Mouse (Mus musculus) midbrain, embryonic 14.5 days (tissue): ENCODE results near the gene Spag6. TPM values are rescaled to one million over a fixed set of nuclear protein-coding genes. Genes with fewer than 3 reads are reported as not detected.

ENCODE experiments used
- ATAC-seq: fragments of 200-750 bp; cut with Nextera tagmentation; 2 replicates; pipeline ENCODE4 v1.8.0; 2017; ENCODE audit warnings: moderate number of reproducible peaks, moderate library complexity; ENCODE audit not compliant: low FRiP score, low TSS enrichment
- DNase-seq: peaks from one replicate; pipeline ENCODE4 v3.0.0-alpha.2; 2015
- H3K27ac ChIP-seq: fragments of 300-500 bp; sonication (generic); replicated peaks from 2 replicates; pipeline ENCODE4 v1.5.1; 2014; ENCODE audit warnings: mild to moderate bottlenecking, low read depth, low read length, moderate library complexity
- H3K27me3 ChIP-seq: fragments of 300-500 bp; sonication (generic); 2 replicates; pipeline ENCODE4 v1.6.1; 2014; ENCODE audit warnings: low read length, control low read depth, mixed read lengths; ENCODE audit not compliant: control insufficient read depth, insufficient read depth
- H3K36me3 ChIP-seq: fragments of 300-500 bp; sonication (generic); 2 replicates; pipeline ENCODE4 v1.6.1; 2014; ENCODE audit warnings: low read length, control low read depth; ENCODE audit not compliant: control insufficient read depth, insufficient read depth
- H3K4me1 ChIP-seq: fragments of 300-500 bp; sonication (generic); 2 replicates; pipeline ENCODE4 v1.6.1; 2014; ENCODE audit warnings: mild to moderate bottlenecking, antibody characterized with exemption, low read length, control low read depth; ENCODE audit not compliant: control insufficient read depth, insufficient read depth
- H3K4me2 ChIP-seq: fragments of 300-500 bp; sonication (generic); 2 replicates; pipeline ENCODE4 v1.6.1; 2014; ENCODE audit warnings: mild to moderate bottlenecking, low read length, moderate library complexity
- H3K4me3 ChIP-seq: fragments of 300-500 bp; sonication (generic); replicated peaks from 2 replicates; pipeline ENCODE4 v1.5.1; 2014; ENCODE audit warnings: low read depth, low read length
- H3K9ac ChIP-seq: fragments of 300-500 bp; sonication (generic); replicated peaks from 2 replicates; pipeline ENCODE4 v1.6.1; 2014; ENCODE audit warnings: mild to moderate bottlenecking, low read length, moderate library complexity
- H3K9me3 ChIP-seq: fragments of 300-500 bp; sonication (generic); 2 replicates; pipeline ENCODE4 v1.6.1; 2016; ENCODE audit warnings: low read length, control low read depth, mixed read lengths; ENCODE audit not compliant: control insufficient read depth
- WGBS: fragments of 180-500 bp; shearing (Covaris S2); extraction: QIAGEN DNeasy Blood & Tissue Kit; methylation state at CpG from one replicate; pipeline ENCODE4 v1.1.7; 2014; 5-methylcytosine and 5-hydroxymethylcytosine counted together
- polyA plus RNA-seq: library from polyadenylated mRNA; unstranded; fragments of >200 nt; fragmentation: Nextera tagmentation; extraction: Ambion mirVana; gene quantifications from 2 replicates; pipeline ENCODE4 v1.2.1, GENCODE M21; 2014

Gene Spag6
- polyA plus RNA-seq, 1 experiment from 2014 or later, result 0.25 TPM

DNA sequence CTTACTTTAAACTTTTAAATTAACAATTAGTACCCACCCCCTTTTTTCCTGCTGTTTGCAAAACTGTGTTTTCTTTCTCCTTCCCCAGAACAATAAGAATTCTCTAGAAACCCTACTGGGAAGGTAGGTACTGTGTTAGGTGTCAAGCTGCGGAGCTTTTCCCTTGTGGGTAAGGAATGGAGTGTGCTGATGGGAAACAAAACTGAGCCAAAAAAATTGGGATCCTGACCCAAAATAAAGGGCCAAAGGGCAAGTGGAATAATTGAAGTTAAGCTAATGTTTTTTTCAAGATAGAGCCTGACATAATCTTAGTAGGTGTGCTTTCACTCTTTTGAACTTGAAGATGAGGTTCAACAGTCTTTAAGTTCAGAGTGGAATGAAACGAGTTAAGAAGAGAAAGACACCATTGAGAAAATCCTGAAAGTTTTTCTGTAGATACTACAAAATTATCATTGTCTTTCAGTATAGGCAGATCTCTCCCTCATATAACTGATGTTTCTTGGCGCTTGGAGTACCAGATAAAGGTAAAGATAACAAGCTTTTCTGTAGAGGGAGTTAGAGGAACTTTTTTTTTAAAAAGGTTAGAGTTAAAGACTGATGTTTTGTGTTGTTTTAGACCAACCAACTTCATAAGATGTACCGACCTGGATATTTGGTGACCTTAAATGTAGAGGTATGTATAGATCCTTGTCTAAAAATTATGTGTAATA, 19.5 kb upstream of the Spag6 start:
- Histone ChIP-seq H3K4me2 (peak overlapping the region; percentile 90; the same call in 1 of the 2 replicates), H3K36me3 (no peaks in the 10 kb centered on the region), H3K27ac (no peak overlapping the region), H3K4me3 (no peak overlapping the region), H3K9ac (no peak overlapping the region), H3K27me3 (peaks cover 23% of the 10 kb centered on the region), H3K9me3 (no peaks in the 10 kb centered on the region), H3K4me1 (peaks cover 23% of the 10 kb centered on the region)
- WGBS, result 60% methylated on average over 4 of the region's 4 CpGs
- DNase-seq (no peak), ATAC-seq (no peak)

DNA sequence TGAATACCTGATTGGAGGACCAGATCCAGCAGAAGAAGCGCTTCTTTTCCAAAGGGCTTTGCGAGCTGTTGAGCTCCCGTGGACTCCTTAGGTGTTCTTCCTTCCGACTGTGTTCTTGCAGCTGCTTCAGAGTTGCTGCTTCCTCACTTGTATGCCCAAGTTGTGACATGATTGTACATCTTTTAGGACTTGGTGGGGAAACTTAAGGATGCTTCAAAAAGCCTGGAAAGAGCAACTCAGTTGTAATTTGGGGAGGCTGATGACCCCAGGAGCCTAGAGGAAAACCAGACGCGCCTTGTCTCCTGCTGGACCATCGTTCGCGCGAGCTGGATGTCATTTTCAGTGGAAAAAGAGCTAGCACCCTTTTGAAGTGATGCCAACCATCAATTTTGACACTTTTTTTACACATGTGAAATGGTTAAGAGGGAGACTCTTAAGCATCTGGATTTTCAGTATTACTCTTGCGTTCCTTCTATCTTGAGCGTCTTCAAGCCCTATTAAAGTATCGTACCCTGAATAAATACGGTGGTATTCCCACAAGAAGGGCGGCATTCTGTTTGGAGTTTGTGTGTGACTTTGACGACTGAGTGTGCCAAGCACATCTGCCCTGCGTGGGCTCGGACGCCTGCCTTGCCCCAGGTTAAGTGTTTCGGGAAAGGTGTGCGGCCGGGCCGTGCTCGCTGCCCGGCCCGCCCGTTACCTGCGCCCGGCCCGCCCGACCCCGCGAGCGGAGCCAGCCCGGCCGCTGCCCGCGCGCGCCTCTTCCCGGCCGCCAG, 18.0 kb upstream of the Spag6 start:
- H3K4me3 ChIP-seq, result peak overlapping the region; percentile 78
- peak overlapping the region; percentile 99 for H3K27ac ChIP-seq
- ATAC-seq (no peak), DNase-seq (peak; percentile 31)
- peaks cover 31% of the 10 kb centered on the region for H3K4me1 ChIP-seq
- peak overlapping the region; percentile 98 for H3K9ac ChIP-seq
- 4% methylated on average over 42 of the region's 42 CpGs for WGBS
- H3K27me3 ChIP-seq, result peaks cover 35% of the 10 kb centered on the region
- peak overlapping the region; percentile 82 for H3K4me2 ChIP-seq
- no peaks in the 10 kb centered on the region for H3K9me3 ChIP-seq
- no peaks in the 10 kb centered on the region for H3K36me3 ChIP-seq

DNA sequence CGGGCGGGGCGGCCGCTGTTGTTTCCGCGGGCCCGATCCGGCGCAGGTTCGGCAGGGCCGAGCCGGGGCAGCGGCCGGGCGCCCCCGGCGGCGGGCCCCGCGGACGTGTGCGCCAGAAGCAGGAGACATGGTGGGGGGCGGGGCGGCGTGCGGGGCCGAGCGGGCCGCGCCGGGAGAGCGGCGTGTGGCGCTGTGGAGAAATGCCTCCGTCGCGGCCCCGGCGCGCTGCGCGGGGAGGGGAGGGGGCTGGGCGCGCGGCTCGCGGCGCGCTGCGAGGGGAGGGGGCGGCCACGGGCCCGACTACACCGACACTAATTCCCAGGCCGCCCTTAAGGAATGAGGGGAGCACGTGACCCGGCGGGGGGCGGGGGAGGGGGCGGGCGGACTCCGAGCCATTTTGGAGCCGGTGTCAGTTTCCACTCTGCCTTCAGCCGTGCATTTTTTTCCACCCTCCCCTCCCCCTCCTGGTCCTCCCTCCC, 17.3 kb upstream of the Spag6 start:
- Histone ChIP-seq H3K27ac (peak overlapping the region; percentile 99), H3K9me3 (no peaks in the 10 kb centered on the region), H3K4me1 (peaks cover 35% of the 10 kb centered on the region), H3K36me3 (no peaks in the 10 kb centered on the region), H3K27me3 (peaks cover 41% of the 10 kb centered on the region), H3K9ac (peak overlapping the region; percentile 98), H3K4me2 (peak overlapping the region; percentile 82), H3K4me3 (peak overlapping the region; percentile 78)
- peak; percentile 95 for DNase-seq
- under 1% methylated on average over 43 of the region's 64 CpGs for WGBS
- ATAC-seq, result peak; percentile 85

DNA sequence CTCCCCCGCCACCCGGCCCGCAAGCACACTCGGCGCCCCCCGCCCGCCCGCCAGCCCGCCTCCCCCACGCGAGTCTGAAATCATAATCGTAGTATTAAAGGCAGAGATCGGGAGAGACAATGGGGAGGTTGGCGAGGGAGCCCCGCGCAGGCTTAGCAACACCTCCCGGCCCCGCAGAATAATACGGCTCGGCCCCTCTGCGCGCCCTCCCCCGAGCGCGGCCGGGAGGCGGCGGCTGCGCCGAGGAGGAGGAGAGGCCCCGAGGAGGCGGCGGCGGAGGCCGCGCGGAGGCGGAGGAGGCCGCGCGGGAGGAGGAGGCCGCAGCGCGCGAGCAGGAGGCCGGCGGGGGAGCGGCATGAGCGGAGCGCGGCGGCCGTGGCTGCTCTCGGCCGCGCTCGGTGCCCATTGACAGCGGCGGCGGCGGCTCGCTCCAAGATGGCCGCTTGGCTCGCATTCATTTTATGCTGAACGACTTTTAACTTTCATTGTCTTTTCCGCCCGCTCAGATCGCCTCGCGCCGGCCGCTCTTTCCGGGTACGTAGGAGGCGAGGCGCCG, 16.8 kb upstream of the Spag6 start, which contains the start of gene Bmi1:
Bmi1 (plus strand) TSS at position 83 of the 556 bp plus-strand sequence.
- ATAC-seq, result peak; percentile 73
- Histone ChIP-seq H3K9me3 (no peaks in the 10 kb centered on the region), H3K9ac (peak within 1 kb of the TSS; percentile 98), H3K4me3 (peak within 1 kb of the TSS; percentile 78), H3K27me3 (peaks cover 46% of the 10 kb centered on the region), H3K4me2 (peak within 1 kb of the TSS; percentile 82), H3K27ac (peak within 1 kb of the TSS; percentile 99), H3K36me3 (0 out of 2 replicates have a peak, but pooled peaks cover under 1% of the 10 kb centered on the region), H3K4me1 (peaks cover 35% of the 10 kb centered on the region)
- under 1% methylated on average over 71 of the region's 77 CpGs for WGBS
- peak; percentile 82 for DNase-seq

DNA sequence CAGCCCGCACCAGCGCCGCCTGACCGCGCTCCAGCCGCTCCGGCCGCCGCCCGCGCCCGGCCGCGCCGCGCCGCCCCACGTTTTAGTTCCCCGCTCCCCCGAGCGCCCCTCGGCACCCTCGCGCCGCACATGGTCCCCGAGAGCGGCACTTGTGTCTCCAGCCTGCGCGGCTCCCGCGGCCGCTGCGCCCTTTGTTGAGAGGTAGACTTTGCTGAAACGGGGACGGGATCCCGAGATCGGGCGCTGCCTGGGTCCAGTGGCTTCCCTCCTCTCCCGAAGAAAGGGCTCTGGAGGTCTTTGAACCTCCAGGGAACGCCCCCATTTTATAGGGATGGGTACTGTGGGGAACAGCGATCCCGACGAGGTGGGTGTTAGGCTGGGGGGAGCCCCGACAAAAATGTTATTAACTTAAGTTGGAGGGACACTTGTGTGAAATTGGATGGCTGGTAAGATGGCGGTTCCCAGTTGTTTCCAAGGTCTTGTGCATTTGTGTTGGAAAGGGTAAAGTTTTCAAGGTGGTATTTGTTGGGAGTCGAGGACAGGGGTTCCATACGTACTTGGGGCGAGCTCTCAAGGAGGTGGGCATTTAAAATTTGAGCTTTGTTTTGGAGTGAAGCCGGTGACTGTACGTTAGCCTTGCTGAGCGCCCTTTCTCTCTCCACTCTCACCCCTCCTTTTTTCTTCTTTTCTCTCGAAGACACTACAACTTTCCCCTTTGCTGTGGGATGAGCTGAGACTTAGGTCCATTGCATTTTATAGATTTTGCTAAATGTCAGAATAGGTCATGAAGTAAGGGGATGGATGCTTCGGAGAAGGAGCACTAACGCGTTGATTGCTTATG, 16.0 kb upstream of the Spag6 start:
- WGBS, result under 1% methylated on average over 55 of the region's 55 CpGs
- Histone ChIP-seq H3K4me1 (peaks cover 35% of the 10 kb centered on the region), H3K36me3 (peaks cover 9% of the 10 kb centered on the region), H3K4me2 (peak overlapping the region; percentile 82), H3K9ac (peak overlapping the region; percentile 98), H3K27me3 (peaks cover 54% of the 10 kb centered on the region), H3K27ac (peak overlapping the region; percentile 99), H3K9me3 (no peaks in the 10 kb centered on the region), H3K4me3 (peak overlapping the region; percentile 78)
- peak; percentile 78 for DNase-seq
- ATAC-seq, result peak; percentile 2; the same call in 1 of the 2 replicates

DNA sequence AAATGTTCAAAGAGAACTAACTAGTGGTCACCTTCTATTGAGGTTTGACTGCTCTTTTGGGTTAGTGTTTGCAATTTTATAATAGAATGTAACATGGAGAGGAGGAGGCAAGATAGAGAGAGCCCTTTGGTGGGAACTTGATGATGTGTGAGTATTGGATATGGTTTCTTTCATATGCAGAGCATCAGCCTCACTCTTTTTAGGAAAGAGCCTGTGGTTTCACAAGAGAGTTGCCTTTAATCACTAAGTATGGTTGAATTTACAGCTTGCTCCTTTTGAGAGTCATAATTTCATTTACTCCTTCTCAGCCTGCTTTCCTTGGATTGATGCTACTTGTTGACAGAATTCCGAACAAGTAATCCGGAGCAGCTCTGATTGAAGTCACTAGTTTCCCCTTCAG, 14.1 kb upstream of the Spag6 start:
- H3K27ac ChIP-seq, result no peak overlapping the region
- H3K9me3 ChIP-seq, result no peaks in the 10 kb centered on the region
- no peak overlapping the region for H3K9ac ChIP-seq
- no peak for ATAC-seq
- WGBS, result 27% methylated on average over 2 of the region's 2 CpGs
- DNase-seq, result no peak
- H3K4me3 ChIP-seq, result no peak overlapping the region
- H3K27me3 ChIP-seq, result peaks cover 58% of the 10 kb centered on the region
- H3K4me1 ChIP-seq, result peaks cover 26% of the 10 kb centered on the region
- peaks cover 25% of the 10 kb centered on the region for H3K36me3 ChIP-seq
- H3K4me2 ChIP-seq, result no peak overlapping the region

DNA sequence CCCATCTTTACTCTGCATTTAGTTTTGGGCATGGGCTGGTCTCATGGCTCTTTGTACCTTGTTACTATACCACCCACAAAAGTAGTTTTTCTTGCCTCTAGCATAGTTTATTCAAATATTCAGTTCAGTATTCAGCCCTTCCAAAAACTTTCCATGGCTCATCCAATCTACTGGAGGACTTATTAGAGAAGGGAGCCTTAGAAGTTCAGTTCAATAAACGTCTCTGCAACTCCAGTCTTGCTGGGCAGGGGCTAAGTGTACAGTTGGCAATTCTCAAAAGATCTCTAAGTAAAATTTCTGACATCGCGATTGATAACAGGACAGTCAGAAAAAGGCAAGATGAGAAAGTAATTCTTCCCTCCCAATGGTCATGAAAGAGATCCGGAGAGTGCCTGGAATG, 13.3 kb upstream of the Spag6 start:
- DNase-seq, result no peak
- WGBS, result 1% methylated on average over 4 of the region's 4 CpGs
- H3K4me2 ChIP-seq, result peak overlapping the region; percentile 53

DNA sequence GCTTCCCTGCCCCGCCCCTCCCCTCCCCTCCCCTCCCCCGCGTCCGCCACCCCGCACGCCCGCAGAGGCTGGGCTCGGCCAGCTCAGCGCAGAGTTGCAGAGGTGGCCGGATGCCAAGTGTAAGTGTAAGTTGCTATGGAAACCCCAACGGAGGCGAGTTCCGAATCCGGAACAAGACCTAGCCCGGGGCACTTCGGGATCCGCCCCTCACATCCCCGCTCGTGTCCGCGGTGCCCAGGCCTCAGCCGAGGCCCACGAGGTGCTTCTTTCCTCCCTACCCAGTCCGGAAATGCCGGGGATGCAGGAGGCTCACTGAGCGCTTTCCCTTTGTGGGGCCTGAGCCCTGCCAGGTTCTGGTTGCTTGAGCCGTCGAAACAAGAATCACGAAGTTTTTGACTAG, 12.9 kb upstream of the Spag6 start:
- Histone ChIP-seq H3K4me2 (peak overlapping the region; percentile 53), H3K4me1 (peaks cover 25% of the 10 kb centered on the region), H3K27me3 (peaks cover 57% of the 10 kb centered on the region), H3K9me3 (no peaks in the 10 kb centered on the region), H3K4me3 (peak overlapping the region; percentile 24), H3K36me3 (peaks cover 25% of the 10 kb centered on the region), H3K9ac (0 out of 2 replicates have a peak overlapping the region, but pooled peaks have one; percentile 6), H3K27ac (no peak overlapping the region)
- WGBS, result 1% methylated on average over 27 of the region's 29 CpGs
- ATAC-seq (no peak), DNase-seq (peak; percentile 67)

More for the DNA sequence above, 13.3 kb upstream of the Spag6 start:
- Histone ChIP-seq H3K9me3 (no peaks in the 10 kb centered on the region), H3K27ac (no peak overlapping the region), H3K4me3 (peak overlapping the region; percentile 24), H3K9ac (no peak overlapping the region), H3K36me3 (peaks cover 25% of the 10 kb centered on the region), H3K4me1 (peaks cover 26% of the 10 kb centered on the region), H3K27me3 (peaks cover 54% of the 10 kb centered on the region)
- ATAC-seq, result no peak
